Mouse (Mus musculus): ENCODE measurements at regions not wholly inside any gene's neighbourhood (a gene's known extent, or its start where the extent isn't known, plus 50 kb on each side); places are given as distances from the start of the nearest gene placed in this dataset.

GRCm38 (mm10) chr10:37079535-37079934 is 59.2 kb downstream of the Marcks start:
- DNase-seq = no peak

GRCm38 (mm10) chr10:37078439-37078838 is 60.3 kb downstream of the Marcks start:
- peak; percentile 57 for DNase-seq

- no peak for DNase-seq
Measured at GRCm38 (mm10) chr10:37077741-37078140, 61.0 kb downstream of the Marcks start.

GRCm38 (mm10) chr10:37072834-37073233 is 65.9 kb downstream of the Marcks start:
- DNase-seq = peak; percentile 40

- DNase-seq = no peak
Measured at GRCm38 (mm10) chr10:37072061-37072460, 66.7 kb downstream of the Marcks start.

GRCm38 (mm10) chr10:37071420-37071819 is 67.3 kb downstream of the Marcks start:
- no peak for DNase-seq
